Mouse (Mus musculus): ENCODE measurements around the gene Ipo8. TPM values are rescaled to one million over a fixed set of nuclear protein-coding genes. Genes with fewer than 3 reads are reported as not detected.

Gene Ipo8
- polyA plus RNA-seq, 1 experiment from 2014 or later = 24.5 TPM

DNA sequence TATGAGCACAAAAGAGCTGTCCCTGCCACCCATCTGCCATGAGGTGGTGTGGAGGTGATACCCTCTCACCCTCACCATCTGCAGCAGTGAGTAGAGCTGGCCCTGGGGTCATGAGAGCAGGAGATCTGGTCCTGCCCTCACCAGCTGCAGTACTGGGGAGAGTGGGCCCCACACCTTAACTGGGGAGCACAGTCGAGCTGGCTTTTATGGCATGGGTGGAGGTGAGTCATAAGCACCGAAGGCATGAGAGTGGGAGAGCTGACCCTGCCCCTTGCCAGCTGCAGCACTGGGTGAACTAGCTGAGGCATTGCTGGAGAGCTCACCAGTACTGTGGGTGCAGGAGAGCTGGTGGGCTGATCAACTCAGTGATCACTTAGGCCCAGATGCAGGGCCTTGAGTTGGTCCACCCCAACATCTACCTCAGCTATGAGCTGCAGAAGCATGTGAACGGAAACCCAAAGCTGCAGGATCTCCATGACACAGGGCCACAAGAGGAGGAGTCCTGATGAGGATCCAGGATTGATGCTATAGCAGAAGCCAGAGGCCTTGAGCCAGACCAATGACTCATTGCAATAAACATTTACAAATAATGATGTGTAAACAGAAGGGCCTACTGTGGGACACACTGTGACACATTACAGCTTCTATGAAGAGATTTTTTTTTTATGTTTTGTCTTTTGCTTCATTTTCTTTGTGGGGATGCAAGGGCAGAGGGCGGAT, 12.5 kb downstream of the Ipo8 start:
- Histone ChIP-seq H3K27ac (ENCODE audit: low read depth) (no peak overlapping the region), H3K36me3 (ENCODE audit: control insufficient read depth, insufficient read depth, low read length) (peaks cover 79% of the 10 kb centered on the region), H3K9me3 (ENCODE audit: control insufficient read depth, low read length) (no peaks in the 10 kb centered on the region), H3K9ac (ENCODE audit: low read length) (no peak overlapping the region), H3K27me3 (replicated peaks; ENCODE audit: control insufficient read depth, insufficient read depth, low read length) (no peaks in the 10 kb centered on the region), H3K4me2 (ENCODE audit: low read length) (no peak overlapping the region), H3K4me1 (replicated peaks; ENCODE audit: control insufficient read depth, insufficient read depth, low read length) (no peaks in the 10 kb centered on the region), H3K4me3 (ENCODE audit: low read depth, low read length) (no peak overlapping the region)
- peak; percentile 58; the same call in 1 of the 2 replicates for ATAC-seq (replicated peaks; ENCODE audit: low FRiP score, low TSS enrichment, low read depth)
- DNase-seq (ENCODE audit: low spot score) = no peak
- 70% methylated on average over 4 of the region's 4 CpGs for whole genome bisulfite sequencing

DNA sequence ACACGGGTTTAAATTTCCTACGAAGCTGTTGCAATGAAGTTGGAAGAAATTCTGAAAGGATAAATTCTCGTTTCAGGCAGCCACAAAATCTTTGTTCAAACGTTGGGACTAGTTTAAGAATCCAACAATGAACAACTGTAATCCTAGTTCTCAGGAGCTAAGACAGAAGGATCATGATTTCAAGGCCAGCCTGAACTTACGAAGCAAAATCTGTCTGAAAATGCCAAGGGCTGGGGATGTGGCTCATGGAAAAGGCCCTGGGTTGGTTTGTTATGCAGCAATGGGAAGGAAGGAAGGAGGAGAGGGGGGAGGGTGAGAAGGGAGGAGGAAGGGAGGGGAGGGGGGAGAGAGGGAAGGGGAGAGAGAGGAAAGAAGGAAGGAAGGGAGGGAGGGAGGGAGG, 14.5 kb downstream of the Ipo8 start:
- no peak overlapping the region for H3K27ac ChIP-seq (ENCODE audit: low read depth)
- DNase-seq (ENCODE audit: low spot score) = no peak
- peaks cover 74% of the 10 kb centered on the region for H3K36me3 ChIP-seq (ENCODE audit: control insufficient read depth, insufficient read depth, low read length)
- H3K4me2 ChIP-seq (ENCODE audit: low read length) = no peak overlapping the region
- WGBS = 85% methylated on average over 5 of the region's 5 CpGs
- no peaks in the 10 kb centered on the region for H3K9me3 ChIP-seq (ENCODE audit: control insufficient read depth, low read length)
- no peaks in the 10 kb centered on the region for H3K4me1 ChIP-seq (replicated peaks; ENCODE audit: control insufficient read depth, insufficient read depth, low read length)
- no peak overlapping the region for H3K9ac ChIP-seq (ENCODE audit: low read length)
- ATAC-seq (replicated peaks; ENCODE audit: low FRiP score, low TSS enrichment, low read depth) = no peak
- H3K27me3 ChIP-seq (replicated peaks; ENCODE audit: control insufficient read depth, insufficient read depth, low read length) = no peaks in the 10 kb centered on the region
- H3K4me3 ChIP-seq (ENCODE audit: low read depth, low read length) = no peak overlapping the region

DNA sequence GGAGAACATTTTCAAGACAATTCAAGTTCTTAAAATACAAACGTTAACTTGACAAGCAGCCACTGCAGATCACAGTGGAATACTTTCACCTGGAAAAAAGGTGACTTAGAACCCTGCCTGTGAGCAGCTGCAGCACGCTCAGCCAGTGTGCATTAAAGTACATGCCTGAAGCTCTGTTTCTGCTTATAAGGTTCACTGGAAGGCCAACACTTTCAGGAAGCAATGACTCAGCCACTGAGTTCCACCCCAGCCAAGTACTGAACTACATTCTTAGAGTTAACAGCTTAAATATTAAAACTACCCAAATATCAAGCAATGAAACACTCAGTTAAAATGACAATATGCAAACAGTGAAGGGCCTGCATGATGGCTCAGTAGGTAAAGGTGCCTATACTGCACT, 20.1 kb downstream of the Ipo8 start:
- Histone ChIP-seq H3K4me2 (ENCODE audit: low read length) (no peak overlapping the region), H3K9me3 (ENCODE audit: control insufficient read depth, low read length) (no peaks in the 10 kb centered on the region), H3K4me3 (ENCODE audit: low read depth, low read length) (no peak overlapping the region), H3K4me1 (replicated peaks; ENCODE audit: control insufficient read depth, insufficient read depth, low read length) (no peaks in the 10 kb centered on the region), H3K27ac (ENCODE audit: low read depth) (no peak overlapping the region), H3K36me3 (ENCODE audit: control insufficient read depth, insufficient read depth, low read length) (peaks cover 71% of the 10 kb centered on the region), H3K27me3 (replicated peaks; ENCODE audit: control insufficient read depth, insufficient read depth, low read length) (no peaks in the 10 kb centered on the region), H3K9ac (ENCODE audit: low read length) (no peak overlapping the region)
- WGBS = 83% methylated on average over 2 of the region's 2 CpGs
- no peak for ATAC-seq (replicated peaks; ENCODE audit: low FRiP score, low TSS enrichment, low read depth)
- DNase-seq (ENCODE audit: low spot score) = no peak

DNA sequence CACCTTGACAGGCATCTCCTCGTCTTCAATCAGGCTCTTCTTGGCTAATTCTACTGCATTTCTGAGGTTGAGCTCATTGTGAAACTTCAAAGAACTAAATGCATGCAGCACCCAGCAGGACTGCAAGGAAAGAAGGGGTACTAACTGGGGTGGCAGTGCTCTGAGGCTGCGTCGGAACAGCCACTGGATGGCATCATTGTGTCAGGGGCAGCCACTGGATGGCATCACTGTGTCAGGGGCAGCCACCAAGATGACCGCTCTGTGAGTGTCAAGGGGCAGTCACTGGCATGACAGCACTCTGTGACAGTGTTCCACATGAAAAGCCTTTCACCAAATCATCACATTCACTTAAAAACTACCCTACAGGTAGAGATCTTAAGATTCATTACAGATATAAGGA, 31.5 kb downstream of the Ipo8 start:
- H3K4me2 ChIP-seq (ENCODE audit: low read length) = no peak overlapping the region
- H3K27ac ChIP-seq (ENCODE audit: low read depth) = no peak overlapping the region
- DNase-seq (ENCODE audit: low spot score) (no peak), ATAC-seq (replicated peaks; ENCODE audit: low FRiP score, low TSS enrichment, low read depth) (no peak)
- peaks cover 73% of the 10 kb centered on the region for H3K36me3 ChIP-seq (ENCODE audit: control insufficient read depth, insufficient read depth, low read length)
- no peak overlapping the region for H3K4me3 ChIP-seq (ENCODE audit: low read depth, low read length)
- H3K9me3 ChIP-seq (ENCODE audit: control insufficient read depth, low read length) = no peaks in the 10 kb centered on the region
- H3K4me1 ChIP-seq (replicated peaks; ENCODE audit: control insufficient read depth, insufficient read depth, low read length) = no peaks in the 10 kb centered on the region
- H3K9ac ChIP-seq (ENCODE audit: low read length) = no peak overlapping the region
- WGBS = 79% methylated on average over 4 of the region's 4 CpGs
- no peaks in the 10 kb centered on the region for H3K27me3 ChIP-seq (replicated peaks; ENCODE audit: control insufficient read depth, insufficient read depth, low read length)

DNA sequence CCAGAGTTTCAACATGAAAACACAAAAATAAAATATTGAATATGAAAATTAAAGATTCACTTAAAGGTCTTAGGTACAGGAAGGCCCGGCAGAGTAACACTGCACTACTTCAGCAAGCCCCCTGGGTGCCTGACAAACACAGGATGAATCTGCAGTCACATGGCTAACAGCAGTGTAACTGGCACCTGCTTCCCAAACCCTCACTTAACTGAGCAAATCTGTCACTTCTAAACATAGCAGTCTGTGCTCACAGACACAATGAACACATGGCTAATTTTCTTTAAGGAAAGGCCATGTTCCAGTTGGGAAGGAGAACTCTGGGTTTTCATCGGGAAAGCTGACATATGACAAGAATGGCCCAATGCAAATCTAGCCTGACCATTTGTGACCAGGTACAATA, 36.1 kb downstream of the Ipo8 start:
- no peak for DNase-seq (ENCODE audit: low spot score)
- Histone ChIP-seq H3K27ac (ENCODE audit: low read depth) (no peak overlapping the region), H3K4me2 (ENCODE audit: low read length) (no peak overlapping the region), H3K27me3 (replicated peaks; ENCODE audit: control insufficient read depth, insufficient read depth, low read length) (no peaks in the 10 kb centered on the region), H3K9me3 (ENCODE audit: control insufficient read depth, low read length) (no peaks in the 10 kb centered on the region), H3K4me1 (replicated peaks; ENCODE audit: control insufficient read depth, insufficient read depth, low read length) (no peaks in the 10 kb centered on the region), H3K9ac (ENCODE audit: low read length) (no peak overlapping the region), H3K36me3 (ENCODE audit: control insufficient read depth, insufficient read depth, low read length) (peaks cover 68% of the 10 kb centered on the region), H3K4me3 (ENCODE audit: low read depth, low read length) (no peak overlapping the region)
- no peak for ATAC-seq (replicated peaks; ENCODE audit: low FRiP score, low TSS enrichment, low read depth)
- WGBS = 89% methylated on average over 2 of the region's 2 CpGs

DNA sequence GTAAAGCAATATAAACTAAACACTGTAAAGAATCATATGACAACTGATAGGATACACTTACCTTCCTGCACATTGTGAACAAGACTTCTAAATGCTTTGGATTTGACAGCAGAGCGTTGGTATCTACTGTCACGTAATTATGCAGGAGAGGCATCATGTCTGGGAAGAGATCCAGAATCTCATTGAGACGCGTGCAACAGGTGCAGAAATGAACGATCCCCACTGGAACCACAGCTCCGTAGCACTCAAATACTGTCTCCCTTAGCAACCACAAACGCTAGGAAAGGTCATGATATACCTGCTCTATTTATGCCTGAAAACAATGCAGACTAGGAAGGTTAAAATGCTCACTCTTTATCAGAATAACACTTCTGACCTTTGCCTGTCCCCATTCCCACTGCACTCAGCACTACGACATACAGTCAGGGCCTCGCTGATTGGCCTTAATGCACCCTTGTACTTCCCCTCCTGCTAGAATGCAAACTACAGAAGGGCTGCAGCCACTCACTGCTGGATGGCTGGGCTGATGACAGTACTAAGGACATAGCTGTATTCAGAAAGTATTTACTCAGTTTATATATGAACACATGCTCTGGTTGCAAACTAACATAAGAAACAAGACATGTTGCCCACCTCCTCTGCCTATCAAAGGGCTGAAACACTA, 42.1 kb downstream of the Ipo8 start:
- Histone ChIP-seq H3K9me3 (ENCODE audit: control insufficient read depth, low read length) (no peaks in the 10 kb centered on the region), H3K27me3 (replicated peaks; ENCODE audit: control insufficient read depth, insufficient read depth, low read length) (no peaks in the 10 kb centered on the region), H3K4me3 (ENCODE audit: low read depth, low read length) (no peak overlapping the region), H3K4me2 (ENCODE audit: low read length) (no peak overlapping the region), H3K36me3 (ENCODE audit: control insufficient read depth, insufficient read depth, low read length) (peaks cover 72% of the 10 kb centered on the region), H3K4me1 (replicated peaks; ENCODE audit: control insufficient read depth, insufficient read depth, low read length) (no peaks in the 10 kb centered on the region), H3K9ac (ENCODE audit: low read length) (no peak overlapping the region), H3K27ac (ENCODE audit: low read depth) (no peak overlapping the region)
- DNase-seq (ENCODE audit: low spot score) (no peak), ATAC-seq (replicated peaks; ENCODE audit: low FRiP score, low TSS enrichment, low read depth) (no peak)
- WGBS = 93% methylated on average over 9 of the region's 9 CpGs

DNA sequence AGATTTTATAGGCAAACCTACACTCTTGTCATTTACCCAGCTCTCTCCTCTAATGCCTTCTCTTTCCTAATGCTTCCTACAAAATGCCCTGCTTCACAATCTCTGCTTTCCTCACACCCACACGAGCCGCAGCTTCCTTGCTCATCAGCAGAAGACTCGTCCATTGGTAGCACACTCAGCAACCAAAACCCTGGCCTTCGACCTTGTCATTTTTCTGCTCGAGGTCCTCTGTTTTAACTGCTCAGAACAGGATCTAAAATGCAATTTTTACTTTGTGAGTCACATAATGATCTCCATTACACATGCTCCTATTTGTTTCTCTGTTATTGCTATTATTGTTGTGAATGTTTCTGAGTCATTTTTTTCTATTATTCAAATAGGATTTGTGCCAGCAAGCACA, 45.1 kb downstream of the Ipo8 start:
- Histone ChIP-seq H3K27ac (ENCODE audit: low read depth) (no peak overlapping the region), H3K27me3 (replicated peaks; ENCODE audit: control insufficient read depth, insufficient read depth, low read length) (no peaks in the 10 kb centered on the region), H3K4me3 (ENCODE audit: low read depth, low read length) (no peak overlapping the region), H3K4me1 (replicated peaks; ENCODE audit: control insufficient read depth, insufficient read depth, low read length) (no peaks in the 10 kb centered on the region), H3K4me2 (ENCODE audit: low read length) (no peak overlapping the region), H3K36me3 (ENCODE audit: control insufficient read depth, insufficient read depth, low read length) (peaks cover 64% of the 10 kb centered on the region), H3K9me3 (ENCODE audit: control insufficient read depth, low read length) (no peaks in the 10 kb centered on the region), H3K9ac (ENCODE audit: low read length) (no peak overlapping the region)
- DNase-seq (ENCODE audit: low spot score) = no peak
- WGBS = 89% methylated on average over 5 of the region's 5 CpGs
- ATAC-seq (replicated peaks; ENCODE audit: low FRiP score, low TSS enrichment, low read depth) = no peak

DNA sequence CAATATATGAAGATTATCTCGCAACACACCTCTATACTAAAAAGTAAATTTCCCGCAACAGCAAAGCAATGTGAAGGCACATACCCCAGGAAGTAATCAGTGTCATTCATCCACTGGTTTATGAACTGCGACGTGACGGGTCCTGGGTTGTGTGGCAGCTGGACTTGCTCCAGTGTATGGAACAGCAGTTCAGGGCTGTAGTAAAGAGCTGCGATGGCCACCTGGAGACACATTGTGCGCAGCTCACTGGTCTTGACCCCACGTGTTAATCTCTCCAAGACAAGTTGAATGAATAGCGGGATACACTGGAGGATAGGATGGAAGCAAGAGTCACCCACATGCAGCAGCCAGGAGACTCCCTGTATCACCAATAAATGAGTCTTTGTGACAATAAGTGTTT, 46.8 kb downstream of the Ipo8 start:
- DNase-seq (ENCODE audit: low spot score) = no peak
- ATAC-seq (replicated peaks; ENCODE audit: low FRiP score, low TSS enrichment, low read depth) = no peak
- H3K9me3 ChIP-seq (ENCODE audit: control insufficient read depth, low read length) = no peaks in the 10 kb centered on the region

DNA sequence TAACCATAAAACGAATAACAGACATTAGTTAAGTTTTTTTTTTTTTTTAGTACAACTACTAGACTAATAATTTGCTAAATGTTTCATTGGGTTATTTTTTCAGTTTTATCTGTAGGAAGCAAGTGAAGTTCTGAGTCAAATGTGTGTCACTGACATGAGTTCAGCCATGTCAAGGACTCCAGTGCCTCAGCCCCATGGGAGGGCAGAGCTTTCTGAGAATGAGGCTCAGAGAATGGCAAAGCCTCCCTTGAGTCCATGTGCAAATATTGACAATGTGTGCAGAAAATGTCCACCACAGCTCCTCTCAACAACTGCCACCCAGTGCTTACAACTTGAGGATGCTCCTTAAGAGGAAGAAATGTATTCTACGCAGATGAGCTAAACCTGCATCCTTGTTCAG, 55.0 kb downstream of the Ipo8 start:
- Histone ChIP-seq H3K9me3 (ENCODE audit: control insufficient read depth, low read length) (no peaks in the 10 kb centered on the region), H3K4me1 (replicated peaks; ENCODE audit: control insufficient read depth, insufficient read depth, low read length) (no peaks in the 10 kb centered on the region), H3K4me2 (ENCODE audit: low read length) (no peak overlapping the region), H3K9ac (ENCODE audit: low read length) (no peak overlapping the region), H3K36me3 (ENCODE audit: control insufficient read depth, insufficient read depth, low read length) (peaks cover 78% of the 10 kb centered on the region), H3K27me3 (replicated peaks; ENCODE audit: control insufficient read depth, insufficient read depth, low read length) (no peaks in the 10 kb centered on the region), H3K27ac (ENCODE audit: low read depth) (no peak overlapping the region), H3K4me3 (ENCODE audit: low read depth, low read length) (no peak overlapping the region)
- no peak for ATAC-seq (replicated peaks; ENCODE audit: low FRiP score, low TSS enrichment, low read depth)
- WGBS = 97% methylated on average over 2 of the region's 2 CpGs
- no peak for DNase-seq (ENCODE audit: low spot score)

More for the DNA sequence above, 46.8 kb downstream of the Ipo8 start:
- Histone ChIP-seq H3K27me3 (replicated peaks; ENCODE audit: control insufficient read depth, insufficient read depth, low read length) (no peaks in the 10 kb centered on the region), H3K4me3 (ENCODE audit: low read depth, low read length) (no peak overlapping the region), H3K27ac (ENCODE audit: low read depth) (no peak overlapping the region), H3K9ac (ENCODE audit: low read length) (no peak overlapping the region), H3K4me1 (replicated peaks; ENCODE audit: control insufficient read depth, insufficient read depth, low read length) (no peaks in the 10 kb centered on the region), H3K4me2 (ENCODE audit: low read length) (no peak overlapping the region), H3K36me3 (ENCODE audit: control insufficient read depth, insufficient read depth, low read length) (peaks cover 70% of the 10 kb centered on the region)
- WGBS = 93% methylated on average over 9 of the region's 9 CpGs

All from intestine, embryonic 14.5 days (tissue).